Mouse (Mus musculus) ES-CJ7 (cell line): Measurements from ENCODE around the gene 4931422A03Rik.
"Not testable (repeated sequence)": the region's sequence is repeated elsewhere in the genome, so short reads cannot be mapped to it uniquely, and the experiment has no call there.

Source experiments
- DNase-seq: peaks from one replicate; pipeline ENCODE4 v3.0.0; 2011; ENCODE audit warnings: low read depth, low spot score

Gene 4931422A03Rik

DNA sequence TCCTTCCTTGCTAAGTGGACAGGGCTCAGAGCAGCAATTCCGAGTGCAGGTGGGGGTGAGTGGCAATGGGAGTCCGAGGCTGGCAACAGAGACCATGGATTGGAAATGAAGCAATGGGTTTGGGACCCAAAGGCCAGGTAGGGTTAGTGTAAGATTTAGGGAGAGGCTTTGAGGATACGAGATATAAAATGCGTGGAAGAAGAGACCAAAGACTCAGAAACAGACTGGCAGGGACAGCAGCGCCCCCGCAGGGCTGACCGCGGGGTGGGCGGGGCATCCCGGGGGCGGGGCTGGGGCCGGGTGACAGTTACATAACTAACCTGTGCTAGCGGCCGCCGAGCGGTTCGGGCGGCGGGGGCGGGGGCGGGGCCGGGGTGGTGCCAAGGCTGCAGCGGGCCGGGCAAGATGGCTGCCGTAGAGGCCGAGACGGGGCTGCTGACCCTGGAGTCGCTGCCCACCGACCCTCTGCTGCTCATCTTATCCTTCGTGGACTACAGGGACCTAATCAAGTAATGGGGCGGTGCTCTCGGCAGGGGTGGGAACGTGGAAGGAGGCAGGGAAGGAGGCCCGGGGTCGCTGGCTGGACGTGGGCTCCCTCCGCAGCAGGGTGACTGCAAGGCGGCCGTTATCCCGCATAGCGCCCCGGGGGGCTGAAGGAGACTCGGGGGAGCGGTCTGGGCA lies 563 bp downstream of the 4931422A03Rik start, which contains the start of gene Fbxo3:
TSS of gene Fbxo3 (plus strand) at position 264 of the 681 bp plus-strand sequence.
- DNase-seq, result peak; percentile 68

DNA sequence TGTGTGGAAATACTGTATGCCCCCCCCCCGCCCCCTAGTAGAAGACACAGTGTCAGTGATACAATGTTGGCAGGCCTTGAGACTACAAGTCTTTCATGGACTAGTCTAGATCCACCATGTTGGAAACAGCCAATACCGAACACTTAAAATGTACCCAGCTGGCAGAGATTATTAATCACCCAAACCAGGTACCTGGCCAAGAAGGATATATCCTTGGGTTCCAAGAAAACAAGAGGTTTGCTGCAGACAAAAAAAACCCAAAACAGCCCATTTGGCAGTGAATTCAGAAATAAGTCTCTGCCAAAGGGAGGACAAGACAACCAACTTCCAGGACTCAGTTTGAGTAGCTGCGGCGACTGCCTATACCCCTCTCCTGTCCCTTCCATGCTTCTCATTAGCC lies 3.5 kb downstream of the 4931422A03Rik start:
- no peak for DNase-seq

DNA sequence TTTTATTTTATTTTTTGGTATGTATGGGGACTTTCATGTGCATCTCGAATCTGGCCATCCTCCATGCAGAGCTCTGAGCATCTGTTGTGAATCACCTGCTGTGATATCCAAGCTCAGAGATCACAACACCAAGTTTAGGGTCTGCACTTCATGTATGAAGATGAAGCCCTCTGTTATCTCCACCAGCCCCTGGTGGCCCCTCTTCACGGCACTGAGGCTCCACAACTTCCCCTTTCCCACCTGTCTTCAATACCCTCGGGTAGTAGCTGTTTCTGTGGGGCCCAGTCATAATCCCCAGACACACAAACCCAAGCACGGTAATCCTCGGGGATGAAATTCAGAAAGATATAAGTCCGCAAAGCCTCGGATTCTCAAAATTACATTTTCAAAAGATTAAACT lies 5.1 kb downstream of the 4931422A03Rik start:
- no peak for DNase-seq

DNA sequence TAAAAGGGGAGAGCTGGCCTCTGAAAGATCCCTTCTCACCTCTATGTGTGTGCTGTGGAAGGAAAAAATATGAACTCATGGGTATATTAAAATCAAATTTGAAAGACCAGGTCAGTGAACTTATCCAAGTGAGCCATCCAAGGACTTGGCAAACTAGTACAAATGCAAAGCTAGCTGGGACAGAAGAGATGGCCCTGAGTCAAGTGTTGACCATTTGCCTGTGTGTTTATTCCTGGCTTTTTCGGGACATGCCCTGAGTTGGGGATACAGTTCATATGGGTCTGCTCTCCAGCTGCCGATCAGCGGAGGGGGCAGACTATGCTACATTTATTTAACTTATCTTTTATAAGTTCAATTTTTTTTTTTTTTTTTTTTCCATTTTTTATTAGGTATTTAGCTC lies 19.3 kb downstream of the 4931422A03Rik start:
- DNase-seq, result not testable (repeated sequence)

DNA sequence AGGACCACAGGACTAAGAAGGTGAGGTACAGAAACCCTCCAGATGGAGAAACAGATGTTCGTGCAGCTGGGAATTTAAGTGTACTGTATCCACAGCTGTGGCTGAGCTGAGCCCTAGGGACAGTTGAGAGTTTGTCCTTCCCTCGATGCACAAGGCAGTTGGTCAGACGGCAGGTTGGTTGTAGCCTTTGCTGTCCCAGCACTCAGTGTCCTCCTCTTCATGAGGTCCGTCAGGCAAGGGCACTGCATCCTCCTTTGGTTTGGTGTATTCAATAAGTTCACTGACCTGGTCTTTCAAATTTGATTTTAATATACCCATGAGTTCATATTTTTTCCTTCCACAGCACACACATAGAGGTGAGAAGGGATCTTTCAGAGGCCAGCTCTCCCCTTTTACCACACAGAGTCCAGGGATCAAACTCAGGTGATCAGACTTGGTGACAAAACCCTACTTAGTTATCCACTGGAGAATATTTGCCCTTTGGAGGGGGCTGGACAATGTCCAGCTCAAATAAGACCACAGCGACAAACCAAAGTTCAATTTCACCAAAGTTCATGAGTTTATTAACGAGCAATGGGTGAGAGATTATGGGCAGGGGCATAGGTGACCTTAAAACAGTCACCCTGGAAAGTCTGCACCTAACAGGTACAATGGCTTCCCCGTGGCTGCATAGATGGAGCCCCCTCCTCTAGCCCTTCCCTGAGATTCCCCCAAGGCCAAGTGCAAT lies 20.2 kb downstream of the 4931422A03Rik start:
- no peak for DNase-seq

DNA sequence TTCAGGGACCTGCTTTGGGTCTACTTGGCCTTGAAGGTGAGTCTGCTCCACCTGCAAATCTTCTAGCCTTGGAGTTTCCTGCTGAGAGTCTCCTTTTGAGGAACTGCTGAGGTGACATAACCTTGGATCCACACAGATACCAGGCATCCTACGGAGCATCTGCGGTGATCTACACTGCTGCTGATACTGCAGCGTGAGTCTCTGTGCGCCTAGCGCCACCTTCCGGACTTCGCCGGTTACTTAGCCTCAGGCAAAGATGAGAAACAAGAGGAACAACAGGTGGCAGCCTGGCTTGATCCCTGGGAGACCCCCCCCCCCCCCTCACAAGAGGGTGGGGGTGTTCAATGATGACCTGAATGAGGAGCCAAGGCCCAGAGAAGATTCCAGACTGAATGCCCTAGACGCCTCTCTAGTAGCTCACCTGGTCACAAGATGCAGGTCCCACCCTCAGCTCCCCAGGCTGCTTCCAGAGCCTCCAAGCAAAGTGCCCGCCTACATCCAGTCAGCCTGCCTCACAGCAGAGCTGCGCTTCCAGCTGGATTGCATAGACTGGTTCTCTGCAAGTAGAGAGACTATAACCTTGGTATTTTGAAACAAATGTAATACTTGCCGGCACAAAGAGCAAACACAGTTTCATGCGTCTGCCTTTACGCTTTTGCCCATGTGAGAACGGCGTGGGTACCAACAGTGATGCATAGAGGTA lies 25.3 kb downstream of the 4931422A03Rik start:
- DNase-seq, result peak; percentile 87

DNA sequence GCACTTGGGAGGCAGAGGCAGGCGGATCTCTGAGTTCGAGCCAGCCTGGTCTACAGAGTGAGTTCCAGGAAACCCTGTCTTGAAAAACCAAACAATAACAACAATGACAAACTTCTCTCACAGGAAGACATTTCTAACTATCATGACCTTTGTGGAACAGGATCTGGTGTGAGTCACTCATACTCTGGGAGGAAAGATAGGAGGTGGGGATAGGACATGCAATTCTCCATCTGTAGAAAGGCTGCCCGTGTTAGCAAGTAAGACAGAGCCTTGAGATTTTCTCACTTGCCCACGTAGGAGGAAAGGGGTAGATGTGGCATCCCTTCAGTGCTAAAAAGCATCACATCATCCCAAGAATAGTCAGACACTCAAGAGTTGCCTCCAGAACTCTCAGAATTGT lies 26.3 kb downstream of the 4931422A03Rik start:
- no peak for DNase-seq

DNA sequence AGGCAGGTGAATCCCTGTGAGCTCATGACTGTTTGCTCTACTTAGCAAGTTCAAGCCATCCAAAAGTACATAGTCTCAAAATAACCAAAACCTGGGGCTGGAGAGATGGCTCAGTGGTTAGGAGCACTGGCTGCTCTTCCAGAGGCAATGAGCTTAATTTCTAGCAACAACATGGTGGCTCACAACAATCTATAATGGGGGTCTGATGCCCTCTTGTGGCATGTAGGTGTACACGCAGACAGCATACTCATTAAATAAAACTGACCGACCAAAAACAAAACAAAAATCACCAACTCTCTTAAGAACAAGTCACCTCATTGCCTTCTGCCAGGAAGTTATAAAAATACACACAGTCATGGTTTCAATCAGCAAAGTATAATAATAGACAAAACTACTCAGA lies 27.1 kb downstream of the 4931422A03Rik start:
- peak; percentile 80 for DNase-seq

DNA sequence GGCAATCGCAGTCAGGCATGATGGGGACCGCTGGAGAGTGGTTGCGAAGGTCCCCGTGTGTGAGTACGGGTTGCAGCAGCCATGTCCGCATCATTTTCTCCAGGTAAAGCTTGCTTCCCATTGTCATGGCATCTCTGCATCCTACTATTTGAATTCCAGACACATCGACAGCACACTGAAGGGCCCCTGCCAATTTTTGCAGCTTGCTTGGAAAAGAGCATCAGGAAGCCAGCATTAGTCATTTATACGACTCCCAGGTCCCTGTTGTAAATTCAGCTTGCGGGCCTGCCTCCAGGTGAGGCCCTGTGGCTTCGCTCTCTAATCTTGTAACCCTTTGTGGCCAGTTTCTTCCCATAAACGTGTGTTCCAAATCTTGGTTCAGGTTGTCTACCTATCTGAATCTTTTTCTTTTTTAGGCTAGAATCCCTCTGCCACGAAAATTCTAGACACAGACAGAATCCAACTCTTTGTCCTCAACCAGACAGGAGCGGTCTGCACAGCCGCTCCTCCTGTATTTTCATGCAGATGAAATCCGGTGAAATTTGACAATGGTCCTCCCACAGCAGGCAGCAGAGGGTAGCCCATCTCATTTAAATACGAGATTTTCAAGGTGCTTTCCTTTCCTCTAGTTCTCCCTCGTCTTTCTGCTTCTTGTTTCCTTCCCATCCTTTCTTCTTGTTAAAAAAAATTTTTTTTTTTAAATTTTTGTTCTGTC lies 35.4 kb downstream of the 4931422A03Rik start:
- peak; percentile 95 for DNase-seq

DNA sequence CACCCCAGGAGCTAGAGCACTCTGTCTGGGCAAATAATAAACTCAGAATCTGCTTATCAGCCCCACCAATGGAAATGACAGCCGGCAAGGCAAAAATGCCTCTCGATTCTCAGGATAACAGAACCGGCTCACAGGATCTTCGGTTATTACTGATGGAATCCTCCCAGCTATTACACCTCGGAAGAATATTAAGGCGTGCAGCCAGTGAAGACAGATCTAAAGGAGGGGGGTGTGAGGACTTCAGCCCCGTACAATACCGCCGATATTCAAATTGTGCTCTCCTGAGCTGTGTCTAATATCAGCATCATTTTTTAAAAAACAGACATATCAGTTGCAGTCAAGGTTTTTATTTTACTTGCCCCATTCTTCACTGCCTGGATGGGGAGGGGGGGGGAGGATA lies 36.0 kb downstream of the 4931422A03Rik start:
- DNase-seq, result no peak

DNA sequence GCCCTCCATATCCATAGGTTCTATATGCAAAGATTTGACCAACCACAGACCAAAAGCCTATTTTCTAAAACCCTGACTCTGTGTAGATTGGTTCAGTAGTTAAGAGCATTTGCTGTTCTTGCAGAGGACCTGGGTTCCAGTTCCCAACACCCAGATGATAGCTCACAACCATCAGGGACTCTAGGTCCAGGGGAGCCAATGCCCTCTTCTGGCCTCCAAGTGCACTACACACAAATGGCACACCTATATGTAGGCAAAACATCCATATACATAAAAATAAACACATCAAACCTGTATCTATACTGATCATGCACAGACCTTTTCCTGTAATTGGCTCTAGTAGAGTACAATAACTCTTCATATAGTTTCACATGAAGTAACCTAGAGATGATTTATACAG lies 36.9 kb downstream of the 4931422A03Rik start:
- peak; percentile 48 for DNase-seq

DNA sequence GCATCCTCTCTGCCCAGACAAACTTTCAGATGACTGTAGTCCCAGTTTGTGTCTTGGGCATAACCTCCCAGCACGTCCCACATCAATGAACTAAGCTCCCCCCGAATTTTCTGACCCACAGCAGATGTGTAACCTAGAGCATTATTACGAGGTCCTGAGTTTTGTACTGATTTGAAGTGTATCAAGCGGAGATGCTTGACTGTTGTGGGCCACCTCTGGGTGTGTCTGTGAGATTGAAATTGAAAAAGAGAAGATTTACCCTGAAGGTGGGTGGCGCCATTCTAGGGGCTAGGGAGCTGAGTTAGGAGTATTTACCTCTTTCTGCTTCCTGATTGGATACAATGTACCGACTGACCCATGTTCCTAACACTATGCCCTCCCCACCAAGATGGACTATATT lies 38.4 kb downstream of the 4931422A03Rik start:
- DNase-seq, result no peak

DNA sequence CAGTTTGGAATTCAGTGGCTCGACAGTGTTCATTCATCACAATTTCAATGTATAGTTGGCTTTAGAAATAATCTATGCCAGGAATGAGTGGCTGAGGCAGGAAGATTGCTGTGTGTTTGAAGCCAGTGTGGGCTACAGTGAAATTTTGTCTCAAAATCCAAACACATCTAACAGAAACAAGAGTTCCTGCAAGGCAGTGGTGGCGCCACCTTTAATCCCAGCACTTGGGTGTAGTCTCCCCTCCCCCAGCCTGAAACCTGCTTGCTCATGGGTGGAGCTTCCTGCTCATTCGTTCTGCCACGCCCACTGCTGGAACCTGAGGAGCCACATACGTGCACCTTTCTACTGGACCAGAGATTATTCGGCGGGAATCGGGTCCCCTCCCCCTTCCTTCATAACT lies 40.6 kb downstream of the 4931422A03Rik start:
- not testable (repeated sequence) for DNase-seq

DNA sequence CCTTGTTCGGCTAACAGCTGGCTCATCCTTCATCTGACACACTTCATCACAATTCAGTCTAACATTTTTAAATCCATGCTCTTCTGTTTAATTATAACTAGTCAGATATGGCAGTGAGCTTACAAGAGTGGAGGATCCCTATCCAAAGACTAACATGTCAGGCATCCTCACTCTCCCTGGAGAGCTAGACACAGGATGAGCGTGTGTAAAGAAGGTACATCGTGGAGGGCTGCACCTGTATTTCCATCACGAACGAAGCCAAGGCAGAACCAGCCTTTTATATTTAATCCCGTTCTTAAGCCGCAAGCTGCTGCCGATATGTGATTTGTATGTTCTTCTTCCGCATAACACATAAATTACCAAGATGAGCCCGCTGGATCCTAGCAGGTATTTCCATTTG lies 45.0 kb downstream of the 4931422A03Rik start:
- no peak for DNase-seq

DNA sequence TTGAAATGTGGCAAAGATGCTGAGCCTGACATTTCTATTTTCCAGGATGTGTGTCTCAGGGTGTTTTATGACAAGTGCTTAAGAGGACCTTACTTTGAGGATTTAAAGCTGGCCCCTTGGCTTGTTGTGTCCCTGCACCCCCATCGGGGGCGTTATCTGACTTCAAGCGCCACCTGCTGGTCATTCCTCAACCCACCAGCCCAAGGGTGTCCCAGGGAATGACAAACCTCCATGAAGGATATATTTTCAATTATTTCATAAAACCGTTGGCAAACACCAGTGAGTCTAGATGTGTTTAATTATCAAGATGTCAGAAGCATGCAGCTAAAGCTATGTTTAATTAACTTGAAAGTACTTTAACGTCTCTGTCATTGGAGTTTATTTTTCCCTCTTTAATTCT lies 45.9 kb downstream of the 4931422A03Rik start:
- DNase-seq, result peak; percentile 64

DNA sequence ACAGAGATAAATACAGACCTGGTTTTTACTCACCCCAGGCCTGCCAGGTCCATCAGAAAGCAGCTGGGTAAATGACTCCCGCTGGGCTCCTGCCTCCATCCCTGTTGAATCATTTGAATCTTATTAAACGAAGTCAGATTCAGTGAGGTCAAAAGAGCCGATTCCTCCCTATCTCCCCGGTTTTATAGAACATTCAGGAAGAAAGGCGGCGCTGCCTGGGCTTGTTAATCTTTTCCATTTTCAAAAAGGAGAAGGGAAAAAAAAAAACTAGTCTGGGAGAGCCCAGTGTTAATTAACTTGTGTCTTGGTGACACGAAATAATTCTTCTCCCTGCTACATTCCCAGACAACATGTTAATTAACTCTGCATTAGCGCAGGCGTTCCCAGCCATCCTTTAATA lies 50.4 kb downstream of the 4931422A03Rik start:
- no peak for DNase-seq

DNA sequence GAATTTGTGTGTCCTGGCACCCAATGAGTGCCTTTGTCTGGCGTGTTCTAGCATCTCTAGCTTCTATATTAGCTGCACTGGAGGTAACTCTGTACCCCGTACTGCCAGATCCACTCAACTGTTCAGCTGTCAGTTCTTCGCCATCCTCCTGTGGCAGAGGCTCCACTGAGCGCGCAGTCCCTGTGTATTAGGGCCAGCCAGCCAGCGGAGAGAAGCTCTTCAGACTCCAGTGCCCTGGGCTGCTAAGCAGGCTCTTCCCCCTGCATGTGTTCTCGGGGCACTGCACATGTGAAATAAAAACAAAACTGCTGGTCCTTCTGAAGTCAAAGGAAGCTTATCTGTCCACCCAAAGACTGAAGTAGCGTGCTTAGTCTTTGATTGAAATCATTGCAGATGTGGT lies 50.9 kb downstream of the 4931422A03Rik start:
- DNase-seq, result no peak

DNA sequence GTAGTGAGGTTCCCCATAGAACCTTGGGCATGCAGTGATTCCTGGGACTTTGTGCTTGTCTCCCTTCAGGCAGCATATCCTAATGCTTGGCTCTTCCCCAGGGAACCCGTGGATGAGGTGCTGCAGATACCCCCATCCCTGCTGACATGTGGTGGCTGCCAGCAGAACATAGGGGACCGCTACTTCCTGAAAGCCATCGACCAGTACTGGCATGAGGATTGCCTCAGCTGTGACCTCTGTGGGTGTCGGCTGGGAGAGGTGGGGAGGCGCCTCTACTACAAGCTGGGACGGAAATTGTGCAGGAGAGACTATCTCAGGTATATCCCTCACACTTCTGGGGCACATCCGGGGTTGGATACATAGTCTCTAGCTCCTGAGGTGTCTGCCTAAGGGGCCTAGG lies 52.3 kb downstream of the 4931422A03Rik start:
- no peak for DNase-seq

DNA sequence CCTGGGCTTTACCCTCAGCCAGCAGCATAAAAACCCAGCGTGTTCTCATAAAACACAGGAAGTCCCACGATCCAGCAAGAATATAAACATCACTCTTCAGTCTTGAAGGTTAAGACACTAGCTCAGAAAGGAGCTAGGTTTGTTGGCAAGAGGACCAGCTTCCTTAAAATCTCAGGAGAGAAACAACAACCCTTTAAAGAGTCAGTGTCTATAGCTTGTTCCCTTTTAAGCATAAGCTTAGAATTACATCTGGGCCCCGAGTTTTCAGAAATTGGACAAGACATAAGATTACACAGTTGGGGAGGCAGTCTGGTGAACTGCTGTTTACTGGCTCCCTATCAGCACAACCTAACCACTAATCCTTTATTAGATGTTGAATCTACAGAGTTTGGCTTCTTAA lies 56.3 kb downstream of the 4931422A03Rik start:
- no peak for DNase-seq

DNA sequence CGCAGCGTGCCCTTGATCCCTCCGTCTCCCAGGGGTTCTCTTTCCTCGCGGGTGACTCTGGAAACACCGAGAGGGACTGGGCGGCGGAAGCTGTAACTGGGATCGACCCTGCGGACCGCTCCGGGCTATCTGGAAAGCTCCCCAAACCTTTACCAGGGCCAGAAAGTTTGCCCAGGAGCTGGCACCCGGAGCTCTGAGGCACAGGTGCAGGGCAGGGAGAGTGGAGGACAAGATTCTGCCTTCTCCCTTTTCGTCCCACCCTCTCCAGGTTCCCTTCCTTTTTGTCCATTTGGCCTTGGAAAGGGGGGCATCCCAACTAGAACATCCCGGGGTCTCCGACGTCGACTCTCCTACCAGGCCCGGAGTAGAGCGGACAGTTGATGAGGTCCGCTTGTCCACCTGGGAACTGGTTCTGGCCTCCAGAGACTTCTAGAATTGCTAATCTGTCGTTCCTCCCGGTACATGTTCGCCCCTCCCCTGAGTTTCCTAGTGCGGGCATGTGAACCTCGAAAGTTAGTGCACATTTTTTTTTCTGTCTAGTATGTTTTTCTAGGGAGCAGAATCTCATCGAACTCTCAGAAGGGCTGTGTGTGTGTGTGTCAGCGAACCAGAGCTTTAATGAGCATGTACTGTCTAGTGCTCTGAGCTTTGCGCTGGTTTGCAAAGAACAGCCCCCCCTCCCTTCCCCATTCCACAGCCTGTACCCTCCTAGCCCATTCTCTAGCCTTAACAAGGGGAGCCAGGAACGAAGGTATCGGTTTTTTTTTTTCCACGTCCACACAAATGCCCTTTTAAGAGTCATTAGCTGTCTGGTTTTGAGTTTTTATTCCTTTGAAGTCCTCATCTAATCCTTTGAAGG lies 57.1 kb downstream of the 4931422A03Rik start:
- peak; percentile 9 for DNase-seq
